Mouse (Mus musculus) erythroblast, embryonic 14.5 days (primary cell): ENCODE data around the gene Polg2. TPM values are rescaled to one million over a fixed set of nuclear protein-coding genes. Genes with fewer than 3 reads are reported as not detected.

ENCODE experiments used
- H3K27me3 ChIP-seq: 2 replicates; pipeline ENCODE4 v1.6.1; 2012; ENCODE audit warnings: inconsistent platforms; ENCODE audit not compliant: control insufficient read depth
- H3K36me3 ChIP-seq: 2 replicates; pipeline ENCODE4 v1.6.1; 2012; ENCODE audit warnings: mild to moderate bottlenecking, inconsistent platforms; ENCODE audit not compliant: control insufficient read depth
- H3K4me1 ChIP-seq: 2 replicates; pipeline ENCODE4 v1.6.1; 2012; ENCODE audit warnings: inconsistent platforms; ENCODE audit not compliant: control insufficient read depth
- H3K4me3 ChIP-seq: replicated peaks from 2 replicates; pipeline ENCODE3; 2012; ENCODE audit warnings: moderate library complexity, mild to moderate bottlenecking, inconsistent platforms
- H3K9me3 ChIP-seq: 2 replicates; pipeline ENCODE4 v1.6.1; 2012; ENCODE audit warnings: low read length, inconsistent platforms, mixed read lengths; ENCODE audit not compliant: control insufficient read depth
- GATA1 ChIP-seq: IDR thresholded peaks from 2 replicates; pipeline ENCODE4 v1.6.1; 2012; ENCODE audit warnings: low read length, inconsistent platforms, mixed read lengths
- TAL1 ChIP-seq: IDR thresholded peaks from 3 replicates; pipeline ENCODE4 v1.6.1; 2012; ENCODE audit warnings: low read length, inconsistent platforms, mixed read lengths
- polyA plus RNA-seq: library from polyadenylated mRNA; stranded (reverse); fragments of >175 nt; gene quantifications from 2 replicates; pipeline ENCODE4 v1.2.3, GENCODE M21; 2012

The Polg2 gene
- polyA plus RNA-seq, 1 experiment: 0.12 TPM

DNA sequence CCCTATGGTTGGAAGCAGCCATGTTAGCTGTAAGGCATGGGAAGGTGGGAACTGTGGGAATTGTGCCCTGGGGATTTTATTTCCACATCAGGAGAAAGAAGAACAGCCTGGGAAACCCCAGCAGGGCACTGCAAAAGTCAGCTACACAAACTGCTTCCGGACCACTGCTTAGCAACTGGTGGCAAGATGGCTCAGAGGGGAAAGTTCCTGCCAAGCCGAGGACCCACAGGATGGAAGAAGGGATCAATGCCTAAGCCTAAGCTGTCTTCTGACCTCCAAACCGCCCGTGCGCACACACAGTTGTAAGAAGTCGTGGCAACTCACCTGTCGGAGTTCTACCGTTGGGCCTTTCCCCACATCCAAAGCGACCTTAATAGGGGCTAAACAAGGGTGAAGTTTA, 6.3 kb downstream of the Polg2 start:
- Histone ChIP-seq H3K9me3 (peaks cover 3% of the 10 kb centered on the region; the same call in 1 of the 2 replicates), H3K4me1 (peaks cover 11% of the 10 kb centered on the region), H3K4me3 (no peak overlapping the region), H3K27me3 (no peaks in the 10 kb centered on the region), H3K36me3 (peaks cover 91% of the 10 kb centered on the region)
- TF ChIP-seq TAL1: no peak
- TF ChIP-seq GATA1: no peak

GRCm38 (mm10) chr11:106770195-106770974, 9.0 kb downstream of the Polg2 start:
- Histone ChIP-seq H3K36me3 (peaks cover 93% of the 10 kb centered on the region), H3K9me3 (peaks cover 9% of the 10 kb centered on the region)
- TF ChIP-seq TAL1 (no peak), GATA1 (no peak)

GRCm38 (mm10) chr11:106767516-106767915, 11.8 kb downstream of the Polg2 start:
- Histone ChIP-seq H3K9me3 (peaks cover 9% of the 10 kb centered on the region), H3K4me3 (no peak overlapping the region), H3K27me3 (no peaks in the 10 kb centered on the region), H3K36me3 (peaks cover 69% of the 10 kb centered on the region), H3K4me1 (peaks cover 3% of the 10 kb centered on the region)
- no peak for TF ChIP-seq GATA1
- TF ChIP-seq TAL1: no peak

More at GRCm38 (mm10) chr11:106770195-106770974, 9.0 kb downstream of the Polg2 start:
- H3K4me1 ChIP-seq: peaks cover 2% of the 10 kb centered on the region
- H3K27me3 ChIP-seq: no peaks in the 10 kb centered on the region
- no peak overlapping the region for H3K4me3 ChIP-seq

DNA sequence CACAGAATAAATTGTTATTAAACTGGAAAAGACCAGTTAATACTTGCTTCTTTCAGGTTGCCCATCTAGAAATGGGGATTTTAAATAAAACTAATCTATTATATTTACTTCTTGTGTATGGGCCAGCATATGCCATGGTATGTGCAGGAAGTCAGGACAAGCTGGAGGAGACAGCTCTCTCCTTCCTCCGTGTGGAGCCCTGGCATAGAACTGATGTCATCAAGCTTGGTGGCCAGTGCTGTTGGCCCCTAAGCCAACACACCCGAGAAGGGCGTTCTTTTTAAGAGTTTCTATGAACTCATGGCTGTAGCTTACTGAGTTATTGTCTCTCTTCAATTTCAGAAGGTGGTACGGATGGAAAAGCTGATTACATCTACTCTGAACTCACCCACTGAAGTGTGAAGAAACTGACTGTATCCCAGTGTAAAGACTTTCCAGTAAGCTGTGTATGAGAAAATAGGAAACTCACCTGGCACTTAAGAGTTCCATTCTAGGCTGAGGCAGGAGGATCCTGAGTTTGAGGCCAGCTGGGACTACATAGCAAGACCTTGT, 12.7 kb downstream of the Polg2 start:
- Histone ChIP-seq H3K4me3 (no peak overlapping the region), H3K4me1 (peaks cover 5% of the 10 kb centered on the region), H3K36me3 (peaks cover 62% of the 10 kb centered on the region), H3K27me3 (no peaks in the 10 kb centered on the region), H3K9me3 (peaks cover 9% of the 10 kb centered on the region)
- TF ChIP-seq GATA1 (no peak), TAL1 (no peak)

GRCm38 (mm10) chr11:106762800-106763185, 16.5 kb downstream of the Polg2 start:
- Histone ChIP-seq H3K36me3 (peaks cover 25% of the 10 kb centered on the region), H3K27me3 (no peaks in the 10 kb centered on the region), H3K4me3 (no peak overlapping the region), H3K9me3 (peaks cover 4% of the 10 kb centered on the region), H3K4me1 (peaks cover 3% of the 10 kb centered on the region; the same call in 1 of the 2 replicates)
- TF ChIP-seq GATA1: no peak
- TF ChIP-seq TAL1: no peak

DNA sequence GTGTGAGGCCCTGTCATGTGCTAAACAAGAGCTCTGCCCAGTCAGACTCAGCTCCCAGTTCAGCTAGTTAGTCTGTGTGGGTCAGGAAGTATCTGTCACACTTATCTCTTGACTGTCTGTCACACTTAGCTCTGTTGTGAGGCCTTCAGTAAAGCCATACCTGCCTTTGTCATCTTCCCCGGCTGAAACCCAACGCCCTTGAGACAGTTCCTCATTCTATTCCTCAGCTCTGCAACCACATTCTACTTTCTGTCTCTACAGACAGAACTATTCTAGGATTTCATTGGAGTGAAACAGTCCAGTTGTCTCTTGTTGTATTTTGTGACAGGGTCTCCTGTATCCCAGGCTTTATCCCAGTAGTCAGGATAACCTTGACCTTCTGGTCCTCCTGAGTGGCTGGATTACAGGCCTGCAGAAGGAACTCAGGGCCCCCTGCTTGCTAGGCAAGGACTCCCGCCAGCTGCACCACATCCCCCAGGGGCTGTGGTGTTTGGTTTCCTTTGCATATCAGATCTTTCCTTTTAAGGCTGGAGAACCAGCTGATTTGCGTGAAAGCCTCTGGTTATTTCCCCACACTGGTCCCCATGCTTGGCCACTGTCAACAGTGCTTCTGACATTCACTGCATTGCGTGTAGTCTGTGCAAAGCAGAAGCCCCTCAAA, 17.1 kb downstream of the Polg2 start:
- Histone ChIP-seq H3K36me3 (peaks cover 21% of the 10 kb centered on the region), H3K4me3 (no peak overlapping the region), H3K27me3 (no peaks in the 10 kb centered on the region), H3K4me1 (peaks cover 5% of the 10 kb centered on the region; the same call in 1 of the 2 replicates), H3K9me3 (no peaks in the 10 kb centered on the region)
- TF ChIP-seq TAL1: no peak
- TF ChIP-seq GATA1: no peak

DNA sequence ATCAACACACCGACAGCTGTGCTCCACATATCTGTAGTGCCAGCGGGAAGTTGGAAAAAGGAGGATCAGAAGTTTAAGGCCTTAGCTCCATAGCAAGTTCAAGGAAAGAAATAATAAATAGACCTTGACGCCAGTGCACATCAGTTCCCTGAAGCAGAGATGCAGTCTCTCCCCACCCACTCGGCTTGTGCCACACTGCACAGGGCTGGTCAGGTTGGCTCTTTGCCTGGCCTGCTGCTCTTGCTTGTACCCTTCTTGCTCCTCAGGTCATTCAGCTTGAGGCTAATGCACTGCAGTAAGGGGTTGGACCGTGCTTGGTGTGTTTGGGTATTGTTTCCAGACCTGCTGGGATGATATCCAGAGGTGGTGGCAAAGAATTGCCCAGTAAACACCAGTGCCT, 18.8 kb downstream of the Polg2 start:
- Histone ChIP-seq H3K9me3 (no peaks in the 10 kb centered on the region), H3K4me3 (no peak overlapping the region), H3K27me3 (no peaks in the 10 kb centered on the region), H3K4me1 (peaks cover 5% of the 10 kb centered on the region; the same call in 1 of the 2 replicates), H3K36me3 (peaks cover 6% of the 10 kb centered on the region)
- no peak for TF ChIP-seq TAL1
- no peak for TF ChIP-seq GATA1

DNA sequence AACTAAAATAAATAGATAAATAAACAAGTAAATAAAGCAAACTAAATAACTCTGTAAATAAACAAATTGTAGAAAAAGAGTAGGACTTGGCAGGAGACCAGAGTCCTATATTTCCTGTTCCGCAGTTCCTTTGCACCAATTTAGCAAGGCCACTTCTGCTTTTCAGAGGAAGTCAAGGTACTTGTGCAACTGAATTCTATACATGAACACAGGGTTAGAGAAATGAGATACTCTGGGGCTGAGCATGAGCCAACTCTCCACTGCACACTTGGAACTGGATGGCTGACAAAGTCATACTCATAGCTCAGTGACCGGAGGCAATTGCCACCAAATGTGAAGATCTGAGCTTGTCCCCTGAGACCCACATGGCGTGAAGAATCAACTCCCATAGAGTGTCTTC, 20.3 kb downstream of the Polg2 start:
- TF ChIP-seq TAL1 (no peak), GATA1 (no peak)
- H3K4me1 ChIP-seq: peaks cover 5% of the 10 kb centered on the region; the same call in 1 of the 2 replicates
- H3K27me3 ChIP-seq: no peaks in the 10 kb centered on the region
- no peaks in the 10 kb centered on the region for H3K9me3 ChIP-seq
- no peaks in the 10 kb centered on the region for H3K36me3 ChIP-seq
- H3K4me3 ChIP-seq: no peak overlapping the region

DNA sequence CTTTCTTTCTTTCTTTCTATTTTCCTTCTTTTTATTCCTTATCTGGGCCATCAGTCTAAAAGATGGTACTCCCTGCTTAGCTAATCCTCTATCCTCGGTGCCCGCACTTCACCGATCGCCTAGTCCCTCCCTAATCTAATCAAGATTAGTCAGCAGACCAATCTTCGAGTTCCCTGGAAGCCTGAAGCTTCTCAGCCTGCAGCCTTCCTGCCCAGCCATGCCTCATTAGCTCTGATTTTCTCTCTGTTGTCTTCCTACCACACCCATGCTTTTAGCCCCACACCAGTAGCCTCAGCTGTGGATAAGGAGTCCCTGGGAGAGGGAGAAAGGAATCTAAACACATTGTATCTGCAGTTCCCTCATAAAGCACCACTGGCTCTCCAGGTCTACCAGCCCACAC, 23.8 kb downstream of the Polg2 start:
- TF ChIP-seq GATA1 (no peak), TAL1 (no peak)
- H3K4me3 ChIP-seq: no peak overlapping the region
- peaks cover 21% of the 10 kb centered on the region for H3K27me3 ChIP-seq
- peaks cover 8% of the 10 kb centered on the region for H3K4me1 ChIP-seq
- no peaks in the 10 kb centered on the region for H3K9me3 ChIP-seq
- no peaks in the 10 kb centered on the region for H3K36me3 ChIP-seq
